Mouse (Mus musculus) limb, embryonic 11.5 days (tissue): ENCODE results near the gene Faxc. TPM values are rescaled to one million over a fixed set of nuclear protein-coding genes. Genes with fewer than 3 reads are reported as not detected.

Experiments
- ATAC-seq: fragments of 200-750 bp; cut with Nextera tagmentation; 2 replicates; pipeline ENCODE4 v1.8.0; 2017; ENCODE audit warnings: low read depth; ENCODE audit not compliant: insufficient number of reproducible peaks, low FRiP score, low TSS enrichment
- DNase-seq: peaks from one replicate; pipeline ENCODE4 v3.0.0-alpha.2; 2015; ENCODE audit warnings: low spot score
- H3K27ac ChIP-seq: fragments of 300-500 bp; sonication (generic); replicated peaks from 2 replicates; pipeline ENCODE4 v1.5.1; 2014; ENCODE audit warnings: low read depth, mild to moderate bottlenecking, low read length
- H3K27me3 ChIP-seq: fragments of 300-500 bp; sonication (generic); 2 replicates; pipeline ENCODE4 v1.6.1; 2014; ENCODE audit warnings: mild to moderate bottlenecking, low read length, mixed read lengths; ENCODE audit not compliant: control insufficient read depth, insufficient read depth
- H3K36me3 ChIP-seq: fragments of 300-500 bp; sonication (generic); 2 replicates; pipeline ENCODE4 v1.6.1; 2014; ENCODE audit warnings: mild to moderate bottlenecking, low read length, moderate library complexity, mixed read lengths; ENCODE audit not compliant: control insufficient read depth, insufficient read depth
- H3K4me1 ChIP-seq: fragments of 300-500 bp; sonication (generic); 2 replicates; pipeline ENCODE4 v1.6.1; 2014; ENCODE audit warnings: low read length, mixed read lengths; ENCODE audit not compliant: control insufficient read depth, insufficient read depth
- H3K4me2 ChIP-seq: fragments of 300-500 bp; sonication (generic); 2 replicates; pipeline ENCODE4 v1.6.1; 2014; ENCODE audit warnings: low read depth, mild to moderate bottlenecking, moderate library complexity; ENCODE audit not compliant: severe bottlenecking
- H3K4me3 ChIP-seq: fragments of 300-500 bp; sonication (generic); 2 replicates; pipeline ENCODE4 v1.5.1; 2014; ENCODE audit warnings: low read depth, low read length
- H3K9ac ChIP-seq: fragments of 300-500 bp; sonication (generic); 2 replicates; pipeline ENCODE4 v1.6.1; 2014; ENCODE audit warnings: mild to moderate bottlenecking, low read length
- H3K9me3 ChIP-seq: fragments of 300-500 bp; sonication (generic); 2 replicates; pipeline ENCODE4 v1.6.1; 2016; ENCODE audit warnings: low read length; ENCODE audit not compliant: control insufficient read depth
- WGBS: fragments of 180-500 bp; shearing (Covaris S2); extraction: QIAGEN DNeasy Blood & Tissue Kit; methylation state at CpG from one replicate; pipeline ENCODE4 v1.1.7; 2014; 5-methylcytosine and 5-hydroxymethylcytosine counted together
- polyA plus RNA-seq: library from polyadenylated mRNA; unstranded; fragments of >200 nt; fragmentation: Nextera tagmentation; extraction: Ambion mirVana; gene quantifications from 2 replicates; pipeline ENCODE4 v1.2.1, GENCODE M21; 2014

Gene Faxc
- polyA plus RNA-seq, 1 experiment from 2014 or later = 11.3 TPM

DNA sequence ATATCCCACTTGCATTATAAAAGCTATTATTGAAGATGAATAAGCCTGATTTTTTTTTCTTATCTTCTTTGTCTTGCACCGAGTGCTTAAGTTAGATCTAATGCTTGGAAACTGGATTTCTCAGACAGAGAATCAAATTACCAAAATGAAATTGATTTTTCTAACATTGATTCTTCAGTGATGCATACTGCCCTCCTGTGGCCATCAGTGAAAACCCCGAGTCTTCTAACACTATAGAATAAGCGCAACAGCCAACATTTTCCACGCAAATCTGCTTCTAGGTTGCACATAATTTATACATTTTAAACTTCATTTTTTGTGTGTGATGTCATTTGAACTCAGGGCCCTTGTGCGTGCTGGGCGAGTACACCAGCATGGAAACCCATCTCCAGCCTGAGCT lies 20.3 kb downstream of the Faxc start:
- H3K27me3 ChIP-seq = no peaks in the 10 kb centered on the region
- 52% methylated on average over 6 of the region's 6 CpGs for WGBS
- DNase-seq (peak; percentile 30), ATAC-seq (no peak)
- H3K9ac ChIP-seq = no peak overlapping the region
- no peaks in the 10 kb centered on the region; the same call in 1 of the 2 replicates for H3K36me3 ChIP-seq
- no peak overlapping the region for H3K27ac ChIP-seq
- H3K4me2 ChIP-seq = no peak overlapping the region
- H3K9me3 ChIP-seq = no peaks in the 10 kb centered on the region
- H3K4me1 ChIP-seq = no peaks in the 10 kb centered on the region
- no peak overlapping the region for H3K4me3 ChIP-seq

DNA sequence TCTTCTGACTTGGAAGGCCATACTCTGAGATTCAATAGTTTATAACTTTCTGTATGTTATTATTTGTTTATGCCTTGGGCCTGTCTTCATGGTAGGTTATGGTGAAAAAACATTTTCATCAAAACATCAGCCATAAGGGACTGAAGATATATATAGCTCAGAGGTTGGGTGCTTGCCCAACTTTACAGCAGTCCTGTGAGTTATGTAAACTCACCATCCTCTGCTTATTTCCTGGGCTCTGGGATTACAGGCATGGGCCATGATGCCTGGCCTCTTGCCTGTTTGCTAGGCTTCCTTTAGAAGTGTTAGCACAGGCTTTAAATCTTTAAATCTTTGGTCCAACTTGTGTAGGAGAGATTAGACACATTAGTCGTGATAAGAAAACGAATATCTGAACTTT lies 21.1 kb downstream of the Faxc start:
- H3K36me3 ChIP-seq = no peaks in the 10 kb centered on the region; the same call in 1 of the 2 replicates
- H3K4me3 ChIP-seq = no peak overlapping the region
- H3K4me1 ChIP-seq = no peaks in the 10 kb centered on the region
- ATAC-seq (no peak), DNase-seq (no peak)
- H3K27ac ChIP-seq = no peak overlapping the region
- no peak overlapping the region for H3K4me2 ChIP-seq
- H3K27me3 ChIP-seq = no peaks in the 10 kb centered on the region
- 79% methylated on average over 2 of the region's 2 CpGs for WGBS
- no peak overlapping the region for H3K9ac ChIP-seq
- H3K9me3 ChIP-seq = no peaks in the 10 kb centered on the region

DNA sequence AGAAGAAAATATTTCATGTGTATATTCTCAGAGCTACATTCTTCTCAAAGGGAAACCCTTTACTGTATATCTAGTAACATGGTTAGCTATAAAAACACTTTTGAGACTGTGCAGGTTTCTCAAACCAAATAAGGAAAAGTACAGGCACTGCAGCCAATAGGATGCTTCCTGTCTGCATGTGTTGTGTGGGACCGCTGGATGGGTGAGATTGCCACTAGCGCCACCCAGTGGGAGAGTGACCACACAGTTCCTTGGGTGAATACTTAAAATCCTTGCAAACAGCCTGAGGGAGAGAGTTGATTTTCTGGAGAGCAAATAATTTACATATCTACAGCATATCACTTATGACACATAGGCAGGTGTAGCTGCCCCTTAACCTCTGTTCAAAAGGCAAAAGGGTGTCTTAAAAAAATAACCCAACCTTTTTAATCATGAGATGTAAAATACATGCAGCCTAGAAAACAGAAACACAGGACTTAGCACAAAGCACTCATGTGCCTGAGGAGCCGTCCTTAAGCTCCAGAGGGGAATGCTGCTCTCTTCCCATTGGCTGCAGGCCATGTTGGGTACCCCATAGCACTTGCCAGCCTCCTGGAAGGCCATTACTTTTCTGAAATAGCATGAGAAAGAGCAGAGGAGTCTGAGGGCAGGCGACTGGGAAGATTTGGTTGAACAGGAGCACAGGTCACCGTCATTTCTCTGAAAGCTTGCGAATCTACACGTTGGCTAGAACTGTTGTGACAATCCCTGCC lies 26.6 kb downstream of the Faxc start:
- DNase-seq (peak; percentile 74), ATAC-seq (no peak)
- no peak overlapping the region for H3K4me3 ChIP-seq
- no peak overlapping the region for H3K27ac ChIP-seq
- H3K4me1 ChIP-seq = no peaks in the 10 kb centered on the region
- no peaks in the 10 kb centered on the region for H3K9me3 ChIP-seq
- H3K36me3 ChIP-seq = peaks cover 2% of the 10 kb centered on the region; the same call in 1 of the 2 replicates
- no peak overlapping the region for H3K4me2 ChIP-seq
- 59% methylated on average over 7 of the region's 7 CpGs for WGBS
- no peak overlapping the region for H3K9ac ChIP-seq
- H3K27me3 ChIP-seq = no peaks in the 10 kb centered on the region

DNA sequence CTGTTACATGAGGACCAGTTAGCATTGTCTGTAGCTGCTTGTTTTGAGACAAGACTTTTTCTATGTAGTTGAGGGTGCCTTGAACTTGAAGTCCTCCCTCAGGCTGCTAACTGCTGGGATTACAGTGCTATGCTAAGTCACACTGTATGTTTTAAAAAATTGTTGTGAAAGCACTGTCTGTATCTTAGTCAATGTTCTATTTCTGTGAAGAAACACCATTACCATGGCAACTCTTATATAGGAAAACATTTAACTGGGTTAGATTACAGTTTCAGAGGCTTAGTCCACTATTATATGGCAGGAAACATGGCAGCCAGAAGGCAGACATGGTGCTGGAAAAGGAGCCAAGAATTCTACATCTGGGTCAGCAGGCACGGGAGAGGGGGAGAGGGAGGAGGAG lies 40.8 kb downstream of the Faxc start:
- ATAC-seq = no peak
- Histone ChIP-seq H3K9me3 (no peaks in the 10 kb centered on the region), H3K36me3 (no peaks in the 10 kb centered on the region), H3K4me2 (no peak overlapping the region), H3K27ac (no peak overlapping the region), H3K9ac (no peak overlapping the region), H3K27me3 (no peaks in the 10 kb centered on the region), H3K4me1 (no peaks in the 10 kb centered on the region), H3K4me3 (no peak overlapping the region)
- no peak for DNase-seq
- WGBS = 33% methylated on average over 1 of the region's 1 CpGs

DNA sequence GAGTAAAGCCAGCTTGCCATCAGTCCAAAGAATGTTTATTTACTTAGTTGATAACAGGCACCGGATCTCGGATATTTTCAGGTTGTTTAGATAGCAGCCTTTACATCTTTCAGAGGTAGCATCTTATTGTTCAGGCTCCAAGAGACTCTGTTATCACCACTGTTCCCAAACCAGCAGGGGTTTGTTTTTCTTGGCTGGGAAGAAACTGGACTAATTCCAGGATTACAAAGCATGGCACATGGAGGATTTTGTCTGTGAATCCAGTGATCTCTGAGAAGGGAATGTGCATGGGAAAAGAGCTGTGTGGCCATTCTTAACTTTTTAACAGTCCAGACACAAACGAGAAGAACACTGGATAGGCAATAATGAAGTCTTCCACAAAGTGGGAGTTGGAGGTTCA lies 43.0 kb downstream of the Faxc start:
- H3K36me3 ChIP-seq = no peaks in the 10 kb centered on the region
- no peak for ATAC-seq
- no peaks in the 10 kb centered on the region for H3K9me3 ChIP-seq
- H3K9ac ChIP-seq = no peak overlapping the region
- H3K4me3 ChIP-seq = no peak overlapping the region
- no peak overlapping the region for H3K4me2 ChIP-seq
- H3K27me3 ChIP-seq = no peaks in the 10 kb centered on the region
- no peak for DNase-seq
- no peaks in the 10 kb centered on the region for H3K4me1 ChIP-seq
- no peak overlapping the region for H3K27ac ChIP-seq
- WGBS = 35% methylated on average over 3 of the region's 3 CpGs

DNA sequence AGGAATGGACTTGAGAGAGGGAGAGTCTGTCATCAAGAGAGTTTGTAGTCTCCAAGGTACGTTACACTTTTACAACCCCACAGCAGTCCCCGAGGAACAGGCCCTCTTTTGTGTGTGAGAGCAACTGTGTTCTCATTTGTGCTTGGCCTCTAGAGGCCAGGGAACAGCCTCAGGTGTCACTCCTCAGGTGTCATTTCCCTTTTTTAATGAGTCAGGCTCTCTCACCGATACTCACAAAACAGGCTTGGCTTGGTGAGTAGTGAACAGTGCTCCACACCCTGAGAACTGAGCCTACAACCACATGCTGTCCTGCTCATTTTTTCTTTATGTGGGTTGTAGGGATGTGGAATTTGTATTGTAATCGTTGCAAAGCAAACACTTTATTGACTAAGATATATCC lies 49.3 kb downstream of the Faxc start:
- no peak overlapping the region for H3K4me2 ChIP-seq
- H3K27me3 ChIP-seq = no peaks in the 10 kb centered on the region
- DNase-seq = no peak
- ATAC-seq = 0 out of 2 replicates have a peak, but pooled peaks have one; percentile 39
- no peaks in the 10 kb centered on the region for H3K9me3 ChIP-seq
- 49% methylated on average over 4 of the region's 4 CpGs for whole genome bisulfite sequencing
- H3K4me3 ChIP-seq = no peak overlapping the region
- H3K27ac ChIP-seq = no peak overlapping the region
- no peak overlapping the region for H3K9ac ChIP-seq
- no peaks in the 10 kb centered on the region for H3K4me1 ChIP-seq
- H3K36me3 ChIP-seq = no peaks in the 10 kb centered on the region

DNA sequence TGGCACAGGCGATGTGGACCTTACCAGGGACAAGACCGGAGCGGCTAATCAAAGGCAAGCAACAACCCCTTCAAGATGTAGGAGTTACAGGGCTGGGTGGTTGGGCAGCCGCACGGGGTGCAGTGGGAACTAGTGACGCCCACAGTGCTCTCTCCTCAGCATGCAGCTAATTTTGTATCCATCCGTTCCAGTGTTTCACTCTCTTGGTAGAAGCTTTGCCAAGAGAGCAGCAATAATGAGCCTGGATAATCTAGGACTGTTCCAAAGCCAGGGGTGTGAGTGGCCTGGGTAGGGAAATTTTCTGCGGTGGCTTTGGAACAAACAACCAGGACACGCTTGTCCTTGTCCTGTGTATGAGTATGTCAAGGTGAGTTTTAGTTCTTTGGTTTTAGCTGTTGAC lies 51.3 kb downstream of the Faxc start:
- ATAC-seq = no peak
- Histone ChIP-seq H3K4me3 (no peak overlapping the region), H3K27ac (no peak overlapping the region), H3K4me1 (no peaks in the 10 kb centered on the region), H3K36me3 (no peaks in the 10 kb centered on the region), H3K4me2 (no peak overlapping the region), H3K27me3 (no peaks in the 10 kb centered on the region), H3K9me3 (no peaks in the 10 kb centered on the region), H3K9ac (no peak overlapping the region)
- DNase-seq = no peak
- WGBS = 92% methylated on average over 9 of the region's 9 CpGs

DNA sequence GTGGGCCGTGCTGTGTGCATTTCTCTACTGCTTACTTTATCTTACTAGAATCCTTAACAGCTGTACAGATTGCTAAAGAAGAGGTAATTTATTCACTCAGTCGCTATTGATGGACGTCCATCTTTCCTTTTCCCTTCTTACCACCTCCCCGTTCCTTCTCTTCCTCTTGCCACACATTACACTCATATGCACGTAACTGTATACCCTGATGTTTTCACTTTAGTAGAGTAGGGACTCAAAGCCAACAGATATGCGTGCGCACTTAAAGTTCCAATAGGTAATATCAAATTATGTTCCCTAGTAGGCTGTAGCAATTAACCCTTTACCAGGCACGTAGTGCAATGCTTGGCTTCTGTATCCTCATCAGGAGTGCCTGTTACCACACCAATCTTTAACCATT lies 55.7 kb downstream of the Faxc start:
- Histone ChIP-seq H3K4me1 (no peaks in the 10 kb centered on the region), H3K9me3 (no peaks in the 10 kb centered on the region), H3K9ac (no peak overlapping the region), H3K27me3 (no peaks in the 10 kb centered on the region), H3K4me2 (no peak overlapping the region), H3K4me3 (no peak overlapping the region), H3K27ac (no peak overlapping the region), H3K36me3 (no peaks in the 10 kb centered on the region)
- no peak for ATAC-seq
- WGBS = 87% methylated on average over 8 of the region's 8 CpGs
- no peak for DNase-seq

DNA sequence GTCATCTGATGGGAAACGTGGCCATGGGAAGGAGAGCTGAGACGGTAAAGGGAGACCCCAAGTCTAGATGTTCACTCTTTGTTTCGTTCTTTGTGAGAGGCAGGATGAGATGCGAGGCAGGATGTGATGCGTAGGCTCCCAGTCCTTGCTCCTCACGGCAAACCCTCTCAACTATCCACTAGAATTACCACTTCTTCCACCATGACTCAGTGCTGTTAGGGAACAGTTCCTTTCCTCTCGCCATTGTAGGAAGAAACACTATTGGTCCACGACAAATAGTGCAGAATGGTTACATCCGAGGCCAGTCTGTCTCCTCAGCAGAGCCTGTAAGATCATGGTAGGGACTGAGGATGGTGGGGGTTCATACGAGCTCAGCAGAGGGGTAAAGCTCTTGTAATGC lies 56.3 kb downstream of the Faxc start:
- H3K27ac ChIP-seq = no peak overlapping the region
- H3K36me3 ChIP-seq = no peaks in the 10 kb centered on the region

More for the DNA sequence above, 56.3 kb downstream of the Faxc start:
- no peak overlapping the region for H3K4me3 ChIP-seq
- no peaks in the 10 kb centered on the region for H3K9me3 ChIP-seq
- H3K9ac ChIP-seq = no peak overlapping the region
- no peaks in the 10 kb centered on the region for H3K4me1 ChIP-seq
- WGBS = 89% methylated on average over 10 of the region's 10 CpGs
- DNase-seq = no peak
- H3K27me3 ChIP-seq = no peaks in the 10 kb centered on the region
- H3K4me2 ChIP-seq = no peak overlapping the region
- ATAC-seq = no peak
